Mouse (Mus musculus): ENCODE results near the gene Rab8a. TPM values are rescaled to one million over a fixed set of nuclear protein-coding genes. Genes with fewer than 3 reads are reported as not detected.

Rab8a gene
- polyA plus RNA-seq, 1 experiment from 2014 or later = 53.2 TPM

- Histone ChIP-seq H3K9ac (replicated peaks; ENCODE audit: low read depth, low read length) (no peak overlapping the region), H3K36me3 (ENCODE audit: control insufficient read depth, insufficient read depth, low read length) (no peaks in the 10 kb centered on the region), H3K4me3 (ENCODE audit: low read depth, low read length) (no peak overlapping the region), H3K27ac (ENCODE audit: low read depth, low read length) (no peak overlapping the region), H3K27me3 (ENCODE audit: control insufficient read depth, insufficient read depth, low read length) (no peaks in the 10 kb centered on the region), H3K4me2 (ENCODE audit: low read depth, low read length) (no peak overlapping the region), H3K4me1 (ENCODE audit: control insufficient read depth, insufficient read depth, low read length) (peaks cover 16% of the 10 kb centered on the region), H3K9me3 (ENCODE audit: control insufficient read depth, low read length) (no peaks in the 10 kb centered on the region)
- 92% methylated on average over 2 of the region's 2 CpGs for WGBS
- ATAC-seq (ENCODE audit: low read depth) = no peak
Measured at GRCm38 (mm10) chr8:72158096-72158495, 2.9 kb upstream of the Rab8a start.

- Histone ChIP-seq H3K4me3 (ENCODE audit: low read depth, low read length) (no peak overlapping the region), H3K4me1 (ENCODE audit: control insufficient read depth, insufficient read depth, low read length) (peaks cover 16% of the 10 kb centered on the region), H3K9me3 (ENCODE audit: control insufficient read depth, low read length) (no peaks in the 10 kb centered on the region), H3K9ac (replicated peaks; ENCODE audit: low read depth, low read length) (no peak overlapping the region), H3K4me2 (ENCODE audit: low read depth, low read length) (no peak overlapping the region), H3K27me3 (ENCODE audit: control insufficient read depth, insufficient read depth, low read length) (no peaks in the 10 kb centered on the region), H3K27ac (ENCODE audit: low read depth, low read length) (no peak overlapping the region), H3K36me3 (ENCODE audit: control insufficient read depth, insufficient read depth, low read length) (no peaks in the 10 kb centered on the region)
- WGBS = 79% methylated on average over 3 of the region's 3 CpGs
- ATAC-seq (ENCODE audit: low read depth) = no peak
Measured at GRCm38 (mm10) chr8:72158726-72159125, 2.3 kb upstream of the Rab8a start.

- 70% methylated on average over 3 of the region's 3 CpGs for WGBS
- H3K36me3 ChIP-seq (ENCODE audit: control insufficient read depth, insufficient read depth, low read length) = no peaks in the 10 kb centered on the region
- peak overlapping the region; percentile 71 for H3K4me2 ChIP-seq (ENCODE audit: low read depth, low read length)
- peak overlapping the region; percentile 42 for H3K4me3 ChIP-seq (ENCODE audit: low read depth, low read length)
- no peak overlapping the region for H3K9ac ChIP-seq (replicated peaks; ENCODE audit: low read depth, low read length)
- H3K9me3 ChIP-seq (ENCODE audit: control insufficient read depth, low read length) = no peaks in the 10 kb centered on the region
- H3K27me3 ChIP-seq (ENCODE audit: control insufficient read depth, insufficient read depth, low read length) = no peaks in the 10 kb centered on the region
- ATAC-seq (ENCODE audit: low read depth) = no peak
- no peak overlapping the region; the same call in 1 of the 2 replicates for H3K27ac ChIP-seq (ENCODE audit: low read depth, low read length)
- peaks cover 16% of the 10 kb centered on the region for H3K4me1 ChIP-seq (ENCODE audit: control insufficient read depth, insufficient read depth, low read length)
Measured at GRCm38 (mm10) chr8:72160007-72160406, 993 bp upstream of the Rab8a start.

DNA sequence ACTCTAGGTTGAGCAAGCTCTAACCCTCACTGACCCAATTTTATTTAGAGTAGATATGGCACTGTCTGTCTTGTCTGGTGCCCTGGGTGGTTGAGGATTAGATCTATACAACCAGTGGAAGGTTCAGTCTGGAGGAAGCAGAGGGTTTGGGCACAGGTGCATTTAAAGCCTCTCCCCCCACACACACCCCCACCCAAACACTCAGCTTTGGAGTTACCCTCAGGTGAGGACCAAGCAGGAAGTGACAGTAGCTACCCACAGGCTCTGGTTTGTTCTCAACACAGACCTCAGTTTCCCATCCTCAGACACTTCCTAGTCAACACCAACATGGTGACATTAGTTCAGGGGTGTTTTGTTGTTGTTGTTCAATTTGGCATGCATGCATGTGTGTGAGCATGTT, 1.8 kb downstream of the Rab8a start:
- Histone ChIP-seq H3K27me3 (ENCODE audit: control insufficient read depth, insufficient read depth, low read length) (no peaks in the 10 kb centered on the region), H3K36me3 (ENCODE audit: control insufficient read depth, insufficient read depth, low read length) (no peaks in the 10 kb centered on the region), H3K4me3 (ENCODE audit: low read depth, low read length) (no peak overlapping the region), H3K4me1 (ENCODE audit: control insufficient read depth, insufficient read depth, low read length) (peaks cover 16% of the 10 kb centered on the region), H3K4me2 (ENCODE audit: low read depth, low read length) (no peak overlapping the region), H3K9ac (replicated peaks; ENCODE audit: low read depth, low read length) (no peak overlapping the region), H3K9me3 (ENCODE audit: control insufficient read depth, low read length) (no peaks in the 10 kb centered on the region), H3K27ac (ENCODE audit: low read depth, low read length) (no peak overlapping the region)
- ATAC-seq (ENCODE audit: low read depth) = no peak

DNA sequence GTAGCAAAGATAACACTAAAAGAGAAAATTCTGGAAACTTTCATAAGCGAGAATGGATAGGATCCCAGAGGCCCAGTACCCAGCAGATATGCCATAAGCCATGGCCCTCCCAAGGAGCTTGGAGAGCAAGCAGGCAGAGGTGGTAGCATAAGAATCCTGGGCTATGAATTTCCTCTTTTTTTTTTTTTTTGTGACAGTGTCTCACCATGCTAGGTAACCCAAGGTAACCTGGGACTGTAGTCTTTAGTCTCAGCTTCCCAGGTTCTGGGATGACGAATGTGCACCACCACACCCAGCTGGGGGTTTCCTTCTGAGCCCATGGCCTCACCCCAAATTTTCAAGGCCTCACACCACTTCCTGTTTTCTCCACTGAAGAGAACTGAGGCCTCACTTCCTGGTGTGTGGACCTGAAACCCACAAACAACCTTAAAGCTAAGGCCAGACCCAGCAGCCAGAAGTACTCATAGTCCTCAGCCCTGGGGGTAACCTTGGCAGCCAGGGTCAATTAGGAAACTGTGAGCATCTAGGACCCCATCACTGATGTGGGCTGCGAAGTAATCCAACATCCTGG, 8.2 kb downstream of the Rab8a start:
- Histone ChIP-seq H3K27ac (ENCODE audit: low read depth, low read length) (no peak overlapping the region), H3K4me2 (ENCODE audit: low read depth, low read length) (no peak overlapping the region), H3K9ac (replicated peaks; ENCODE audit: low read depth, low read length) (no peak overlapping the region), H3K27me3 (ENCODE audit: control insufficient read depth, insufficient read depth, low read length) (no peaks in the 10 kb centered on the region), H3K4me3 (ENCODE audit: low read depth, low read length) (no peak overlapping the region), H3K36me3 (ENCODE audit: control insufficient read depth, insufficient read depth, low read length) (peaks cover 52% of the 10 kb centered on the region), H3K4me1 (ENCODE audit: control insufficient read depth, insufficient read depth, low read length) (no peaks in the 10 kb centered on the region), H3K9me3 (ENCODE audit: control insufficient read depth, low read length) (no peaks in the 10 kb centered on the region)
- WGBS = 94% methylated on average over 3 of the region's 3 CpGs
- no peak for ATAC-seq (ENCODE audit: low read depth)

DNA sequence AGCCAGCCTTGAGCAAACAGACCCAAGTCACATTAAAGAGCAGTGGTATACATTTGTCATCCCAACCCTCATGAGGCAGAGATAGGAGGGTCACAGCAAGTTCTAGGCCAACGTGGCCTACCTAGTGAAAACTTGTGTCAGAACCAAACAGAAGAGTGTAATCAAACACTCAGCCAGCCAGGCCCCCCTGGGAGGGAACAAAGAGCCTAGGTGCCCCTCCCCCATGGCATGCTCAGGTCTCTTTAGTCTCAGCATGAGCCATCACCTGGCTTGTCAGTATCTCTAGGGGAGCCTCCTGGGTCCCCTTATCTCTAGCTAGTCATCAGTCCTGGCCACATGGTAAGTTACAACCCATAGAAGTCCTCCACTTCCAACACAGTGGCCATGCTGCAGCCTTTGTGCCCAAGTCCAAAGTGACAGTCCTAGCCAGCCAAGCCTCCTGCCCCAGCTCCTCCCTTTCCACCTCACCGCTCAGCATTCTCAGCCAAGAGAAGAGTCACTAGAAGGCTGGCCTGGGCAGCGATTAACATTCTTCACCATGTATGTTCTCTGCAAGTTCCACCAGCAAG, 8.8 kb downstream of the Rab8a start:
- 87% methylated on average over 3 of the region's 3 CpGs for WGBS
- Histone ChIP-seq H3K36me3 (ENCODE audit: control insufficient read depth, insufficient read depth, low read length) (peaks cover 58% of the 10 kb centered on the region), H3K4me1 (ENCODE audit: control insufficient read depth, insufficient read depth, low read length) (no peaks in the 10 kb centered on the region), H3K27me3 (ENCODE audit: control insufficient read depth, insufficient read depth, low read length) (no peaks in the 10 kb centered on the region), H3K4me2 (ENCODE audit: low read depth, low read length) (no peak overlapping the region), H3K9ac (replicated peaks; ENCODE audit: low read depth, low read length) (no peak overlapping the region), H3K9me3 (ENCODE audit: control insufficient read depth, low read length) (no peaks in the 10 kb centered on the region), H3K27ac (ENCODE audit: low read depth, low read length) (no peak overlapping the region), H3K4me3 (ENCODE audit: low read depth, low read length) (no peak overlapping the region)
- no peak for ATAC-seq (ENCODE audit: low read depth)

DNA sequence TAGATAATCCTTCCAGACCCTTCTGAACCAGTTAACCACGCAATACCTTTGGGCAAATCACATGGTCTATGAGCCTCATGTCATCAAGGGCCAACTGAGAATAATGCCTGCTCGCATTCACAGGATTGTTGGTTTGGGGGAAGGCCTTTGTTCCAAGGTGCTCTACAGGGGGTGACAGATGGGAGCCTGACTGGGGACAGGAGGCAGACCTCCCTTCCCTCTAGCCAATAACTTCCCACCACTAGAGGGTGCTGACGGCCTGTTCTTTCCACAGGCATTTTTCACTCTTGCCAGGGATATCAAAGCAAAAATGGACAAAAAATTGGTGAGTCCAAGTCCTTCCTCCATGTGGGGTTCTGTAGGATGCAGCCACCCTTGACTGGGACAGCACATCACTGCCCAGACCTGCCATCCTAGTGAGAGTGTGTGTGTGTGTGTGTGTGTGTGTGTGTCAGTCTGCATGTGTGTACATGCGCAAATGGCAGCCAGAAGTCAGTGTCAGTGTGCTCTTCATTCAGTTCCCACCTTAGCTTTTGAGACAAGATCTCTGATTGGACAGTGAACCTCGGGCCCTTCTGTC, 16.4 kb downstream of the Rab8a start:
- 60% methylated on average over 5 of the region's 5 CpGs for WGBS
- Histone ChIP-seq H3K9ac (replicated peaks; ENCODE audit: low read depth, low read length) (no peak overlapping the region), H3K9me3 (ENCODE audit: control insufficient read depth, low read length) (no peaks in the 10 kb centered on the region), H3K4me1 (ENCODE audit: control insufficient read depth, insufficient read depth, low read length) (no peaks in the 10 kb centered on the region), H3K4me3 (ENCODE audit: low read depth, low read length) (no peak overlapping the region), H3K27ac (ENCODE audit: low read depth, low read length) (no peak overlapping the region), H3K36me3 (ENCODE audit: control insufficient read depth, insufficient read depth, low read length) (peaks cover 45% of the 10 kb centered on the region), H3K27me3 (ENCODE audit: control insufficient read depth, insufficient read depth, low read length) (no peaks in the 10 kb centered on the region), H3K4me2 (ENCODE audit: low read depth, low read length) (no peak overlapping the region)
- ATAC-seq (ENCODE audit: low read depth) = peak; percentile 62; the same call in 1 of the 2 replicates

DNA sequence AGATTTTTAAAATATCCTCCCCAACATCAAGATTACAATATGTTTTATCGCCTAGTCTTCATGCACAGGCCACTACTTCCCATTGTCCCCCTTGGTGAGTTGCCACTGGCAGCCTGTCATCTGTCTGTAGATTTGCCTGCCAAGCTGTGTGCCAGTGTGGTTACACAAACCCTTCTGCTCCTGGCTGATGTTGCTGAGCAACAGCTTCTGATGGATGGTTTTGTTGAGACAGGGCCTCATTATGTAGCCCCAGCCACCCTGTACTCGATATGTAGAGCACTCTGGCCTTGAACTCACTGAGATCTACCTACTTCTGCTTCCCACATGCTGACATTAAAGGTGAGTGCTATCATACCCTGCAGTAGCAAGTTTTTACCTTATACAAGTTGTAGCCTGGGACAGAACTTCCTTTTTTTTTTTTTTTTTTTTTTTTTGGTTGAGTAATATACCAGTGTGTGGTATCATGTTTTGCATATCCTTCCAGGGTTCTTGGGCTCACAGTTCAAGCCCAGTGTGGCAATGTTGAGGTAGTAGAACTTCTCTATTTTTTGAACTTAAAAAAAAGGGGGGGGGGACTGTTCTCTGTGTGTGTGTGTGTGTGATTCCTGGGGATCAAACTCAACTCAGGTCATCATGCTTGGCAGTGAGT, 22.7 kb downstream of the Rab8a start:
- no peak overlapping the region for H3K4me3 ChIP-seq (ENCODE audit: low read depth, low read length)
- no peaks in the 10 kb centered on the region for H3K4me1 ChIP-seq (ENCODE audit: control insufficient read depth, insufficient read depth, low read length)
- H3K27me3 ChIP-seq (ENCODE audit: control insufficient read depth, insufficient read depth, low read length) = no peaks in the 10 kb centered on the region
- no peak overlapping the region for H3K27ac ChIP-seq (ENCODE audit: low read depth, low read length)
- ATAC-seq (ENCODE audit: low read depth) = no peak
- H3K9ac ChIP-seq (replicated peaks; ENCODE audit: low read depth, low read length) = no peak overlapping the region
- H3K9me3 ChIP-seq (ENCODE audit: control insufficient read depth, low read length) = no peaks in the 10 kb centered on the region
- no peaks in the 10 kb centered on the region; the same call in 1 of the 2 replicates for H3K36me3 ChIP-seq (ENCODE audit: control insufficient read depth, insufficient read depth, low read length)
- no peak overlapping the region for H3K4me2 ChIP-seq (ENCODE audit: low read depth, low read length)
- 72% methylated on average over 2 of the region's 2 CpGs for WGBS

- Histone ChIP-seq H3K9me3 (ENCODE audit: control insufficient read depth, low read length) (no peaks in the 10 kb centered on the region), H3K27ac (ENCODE audit: low read depth, low read length) (no peak overlapping the region), H3K4me1 (ENCODE audit: control insufficient read depth, insufficient read depth, low read length) (no peaks in the 10 kb centered on the region), H3K4me3 (ENCODE audit: low read depth, low read length) (no peak overlapping the region), H3K36me3 (ENCODE audit: control insufficient read depth, insufficient read depth, low read length) (no peaks in the 10 kb centered on the region), H3K4me2 (ENCODE audit: low read depth, low read length) (no peak overlapping the region), H3K9ac (replicated peaks; ENCODE audit: low read depth, low read length) (no peak overlapping the region), H3K27me3 (ENCODE audit: control insufficient read depth, insufficient read depth, low read length) (no peaks in the 10 kb centered on the region)
- WGBS = 90% methylated on average over 2 of the region's 2 CpGs
- no peak for ATAC-seq (ENCODE audit: low read depth)
Measured at GRCm38 (mm10) chr8:72187793-72188331, 26.9 kb downstream of the Rab8a start.
